Mouse (Mus musculus) spleen, adult 2 months (tissue): ENCODE measurements at regions not wholly inside any gene's neighbourhood (a gene's known extent, or its start where the extent isn't known, plus 50 kb on each side); places are given as distances from the start of the nearest gene placed in this dataset.

Experiments
- CTCF ChIP-seq: fragments of 200-500 bp; IDR thresholded peaks from 2 replicates; pipeline ENCODE4 v1.5.1; 2011; ENCODE audit warnings: mild to moderate bottlenecking, inconsistent platforms; ENCODE audit not compliant: insufficient read depth, insufficient read length, insufficient replicate concordance; ENCODE audit errors: extremely low read depth
- POLR2A ChIP-seq: fragments of 200-500 bp; IDR thresholded peaks from 2 replicates; pipeline ENCODE4 v1.6.1; 2011; ENCODE audit warnings: low read depth, low read length, inconsistent platforms

DNA sequence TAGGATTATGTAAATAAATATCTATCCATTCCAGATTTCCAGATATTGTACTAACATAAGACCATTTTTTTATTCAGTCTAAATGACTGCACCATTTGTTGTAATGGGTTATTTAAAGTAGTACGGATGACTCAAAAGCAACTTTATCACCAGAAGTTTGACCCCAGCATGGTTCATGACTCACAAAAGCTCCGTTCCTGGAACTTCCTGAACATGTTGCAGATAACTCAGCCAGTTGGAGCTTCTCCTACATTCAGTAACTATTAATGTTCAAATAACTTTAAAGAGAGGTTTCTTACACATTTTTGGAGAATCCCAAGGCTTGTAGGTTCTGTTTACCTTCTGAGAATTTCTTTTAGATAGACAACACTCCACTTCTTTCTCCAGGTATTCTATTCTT, 219.8 kb downstream of the Gm11232 start:
- TF ChIP-seq CTCF (no peak), POLR2A (no peak)
